Mouse (Mus musculus): ENCODE results near the gene Ppfibp2. TPM values are rescaled to one million over a fixed set of nuclear protein-coding genes. Genes with fewer than 3 reads are reported as not detected.

Ppfibp2 gene
- total RNA-seq, 1 experiment from 2014 or later: 14.3 TPM

DNA sequence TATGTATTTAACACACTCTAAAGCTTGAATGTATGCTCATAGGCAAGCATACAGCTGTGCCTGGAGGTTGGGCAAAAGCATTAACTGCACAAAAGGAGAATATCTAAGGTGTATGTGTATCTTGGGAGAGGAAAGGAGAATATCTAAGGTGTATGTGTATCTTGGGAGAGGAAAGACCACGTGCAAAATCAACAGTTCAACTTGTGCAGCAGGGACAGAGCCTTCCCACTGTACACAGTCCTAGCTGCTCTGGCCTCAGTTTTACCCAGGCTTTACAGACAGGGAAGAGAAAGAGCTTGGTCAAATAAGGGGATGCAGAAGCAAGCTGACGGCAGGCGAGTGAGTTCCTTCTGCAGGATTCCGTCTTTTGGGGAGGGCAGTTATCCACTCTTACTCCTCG lies 119.1 kb downstream of the Ppfibp2 start:
- ATAC-seq (replicated peaks in 1 of 2; ENCODE audit: insufficient read depth in 1 of 2, low FRiP score in 2 of 2, low TSS enrichment in 1 of 2, low read depth in 1 of 2, poor library complexity in 2 of 2, severe bottlenecking in 2 of 2): no peak

DNA sequence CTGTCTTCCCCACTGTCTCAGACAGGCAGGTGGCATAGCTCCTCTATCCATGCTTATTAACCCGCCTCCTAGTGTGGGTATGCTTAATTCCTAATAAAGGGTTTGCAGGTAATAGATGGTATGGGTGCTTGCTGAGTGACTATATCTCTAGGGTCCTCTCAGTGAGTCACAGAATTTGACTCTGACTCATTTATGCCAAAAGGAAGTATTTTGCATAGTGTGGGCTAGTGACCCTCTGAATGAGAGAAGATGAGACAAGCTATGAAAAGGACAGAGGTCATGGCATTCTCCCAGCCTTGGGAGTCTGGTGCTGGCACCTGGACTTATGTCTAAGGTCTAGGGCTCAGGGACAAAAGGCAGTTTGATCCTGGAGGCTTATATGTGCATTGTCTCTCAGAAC lies 125.8 kb downstream of the Ppfibp2 start:
- no peak for ATAC-seq (replicated peaks in 1 of 2; ENCODE audit: insufficient read depth in 1 of 2, low FRiP score in 2 of 2, low TSS enrichment in 1 of 2, low read depth in 1 of 2, poor library complexity in 2 of 2, severe bottlenecking in 2 of 2)

GRCm38 (mm10) chr7:107722536-107722935 lies 127.5 kb downstream of the Ppfibp2 start:
- no peak for ATAC-seq (replicated peaks in 1 of 2; ENCODE audit: insufficient read depth in 1 of 2, low FRiP score in 2 of 2, low TSS enrichment in 1 of 2, low read depth in 1 of 2, poor library complexity in 2 of 2, severe bottlenecking in 2 of 2)

DNA sequence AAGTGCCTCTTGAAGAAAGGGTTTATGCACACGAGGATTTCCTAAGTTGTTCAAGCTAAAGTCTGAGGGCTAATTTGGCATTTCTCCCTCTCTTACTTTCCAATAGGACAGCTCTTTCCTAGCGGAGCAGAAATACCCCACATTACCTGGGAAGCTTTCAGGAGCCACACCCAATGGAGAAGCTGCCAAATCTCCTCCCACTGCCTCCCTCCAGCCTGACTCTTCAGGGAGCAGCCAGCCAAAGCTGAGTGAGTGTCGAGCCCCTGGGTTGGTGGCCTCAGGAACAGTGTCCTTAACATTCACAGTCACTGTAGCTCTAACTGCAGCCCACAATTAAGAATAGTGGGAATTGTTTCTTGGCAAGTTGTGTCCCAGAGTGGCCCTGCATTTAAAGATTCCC lies 132.5 kb downstream of the Ppfibp2 start:
- ATAC-seq (replicated peaks in 1 of 2; ENCODE audit: insufficient read depth in 1 of 2, low FRiP score in 2 of 2, low TSS enrichment in 1 of 2, low read depth in 1 of 2, poor library complexity in 2 of 2, severe bottlenecking in 2 of 2): no peak

GRCm38 (mm10) chr7:107730587-107730986 lies 135.6 kb downstream of the Ppfibp2 start:
- ATAC-seq (replicated peaks in 1 of 2; ENCODE audit: insufficient read depth in 1 of 2, low FRiP score in 2 of 2, low TSS enrichment in 1 of 2, low read depth in 1 of 2, poor library complexity in 2 of 2, severe bottlenecking in 2 of 2): no peak

DNA sequence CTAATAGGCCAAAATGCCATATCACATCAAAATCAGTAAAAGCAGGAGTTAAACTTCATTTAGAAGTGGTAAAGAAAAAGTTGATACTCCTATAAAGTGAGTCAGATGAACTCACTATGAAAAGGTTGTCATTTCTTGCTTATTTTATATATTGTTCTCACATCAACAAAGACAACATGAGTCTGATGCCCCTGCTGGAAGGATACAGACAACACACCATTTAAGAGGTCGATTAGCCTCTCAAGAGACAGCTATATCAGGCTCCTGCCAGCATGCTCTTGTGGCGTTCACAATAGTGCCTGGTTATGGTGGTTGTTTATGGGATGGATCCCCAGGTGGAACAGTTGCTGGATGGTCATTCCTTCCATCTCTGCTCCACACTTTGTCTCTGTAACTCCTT lies 138.2 kb downstream of the Ppfibp2 start:
- no peak for ATAC-seq (replicated peaks in 1 of 2; ENCODE audit: insufficient read depth in 1 of 2, low FRiP score in 2 of 2, low TSS enrichment in 1 of 2, low read depth in 1 of 2, poor library complexity in 2 of 2, severe bottlenecking in 2 of 2)

GRCm38 (mm10) chr7:107738726-107739125 lies 143.7 kb downstream of the Ppfibp2 start:
- 0 out of 4 replicates have a peak, but pooled peaks of 1 of the 2 experiments have one; percentile 27 for ATAC-seq (replicated peaks in 1 of 2; ENCODE audit: insufficient read depth in 1 of 2, low FRiP score in 2 of 2, low TSS enrichment in 1 of 2, low read depth in 1 of 2, poor library complexity in 2 of 2, severe bottlenecking in 2 of 2)

- ATAC-seq (replicated peaks in 1 of 2; ENCODE audit: insufficient read depth in 1 of 2, low FRiP score in 2 of 2, low TSS enrichment in 1 of 2, low read depth in 1 of 2, poor library complexity in 2 of 2, severe bottlenecking in 2 of 2): no peak
These were observed 148.0 kb downstream of the Ppfibp2 start for GRCm38 (mm10) chr7:107742963-107743465.

- ATAC-seq (replicated peaks in 1 of 2; ENCODE audit: insufficient read depth in 1 of 2, low FRiP score in 2 of 2, low TSS enrichment in 1 of 2, low read depth in 1 of 2, poor library complexity in 2 of 2, severe bottlenecking in 2 of 2): no peak
These were observed 149.4 kb downstream of the Ppfibp2 start for GRCm38 (mm10) chr7:107744454-107744853.

- ATAC-seq (replicated peaks in 1 of 2; ENCODE audit: insufficient read depth in 1 of 2, low FRiP score in 2 of 2, low TSS enrichment in 1 of 2, low read depth in 1 of 2, poor library complexity in 2 of 2, severe bottlenecking in 2 of 2): no peak
These were observed 150.1 kb downstream of the Ppfibp2 start for GRCm38 (mm10) chr7:107745111-107745510.

- ATAC-seq (replicated peaks in 1 of 2; ENCODE audit: insufficient read depth in 1 of 2, low FRiP score in 2 of 2, low TSS enrichment in 1 of 2, low read depth in 1 of 2, poor library complexity in 2 of 2, severe bottlenecking in 2 of 2): no peak
These were observed 151.0 kb downstream of the Ppfibp2 start for GRCm38 (mm10) chr7:107746036-107746435.

DNA sequence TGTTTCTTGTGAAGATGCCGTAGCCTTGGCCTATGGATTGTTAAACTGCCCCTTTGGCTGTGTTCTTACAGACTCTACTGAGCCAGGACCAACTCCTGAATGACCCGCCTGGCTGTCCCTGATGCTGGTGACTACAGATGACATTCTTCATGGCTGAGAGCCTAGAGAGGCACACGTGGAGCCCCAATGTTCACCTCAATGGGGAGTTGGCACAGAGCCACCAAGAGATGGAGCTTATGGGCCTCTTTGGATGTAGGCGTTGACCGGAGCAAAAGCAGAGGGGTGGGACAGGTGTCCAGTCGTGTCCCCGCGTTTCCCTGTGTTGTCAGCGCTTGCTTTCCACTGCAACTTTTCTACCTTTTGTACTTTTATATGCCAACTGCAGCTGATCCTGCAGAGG lies 152.5 kb downstream of the Ppfibp2 start:
- ATAC-seq (replicated peaks in 1 of 2; ENCODE audit: insufficient read depth in 1 of 2, low FRiP score in 2 of 2, low TSS enrichment in 1 of 2, low read depth in 1 of 2, poor library complexity in 2 of 2, severe bottlenecking in 2 of 2): no peak

- ATAC-seq (replicated peaks in 1 of 2; ENCODE audit: insufficient read depth in 1 of 2, low FRiP score in 2 of 2, low TSS enrichment in 1 of 2, low read depth in 1 of 2, poor library complexity in 2 of 2, severe bottlenecking in 2 of 2): peak; percentile 53 to 63; a peak in 2 of 4 replicates
These were observed 152.9 kb downstream of the Ppfibp2 start for GRCm38 (mm10) chr7:107747954-107748353.

DNA sequence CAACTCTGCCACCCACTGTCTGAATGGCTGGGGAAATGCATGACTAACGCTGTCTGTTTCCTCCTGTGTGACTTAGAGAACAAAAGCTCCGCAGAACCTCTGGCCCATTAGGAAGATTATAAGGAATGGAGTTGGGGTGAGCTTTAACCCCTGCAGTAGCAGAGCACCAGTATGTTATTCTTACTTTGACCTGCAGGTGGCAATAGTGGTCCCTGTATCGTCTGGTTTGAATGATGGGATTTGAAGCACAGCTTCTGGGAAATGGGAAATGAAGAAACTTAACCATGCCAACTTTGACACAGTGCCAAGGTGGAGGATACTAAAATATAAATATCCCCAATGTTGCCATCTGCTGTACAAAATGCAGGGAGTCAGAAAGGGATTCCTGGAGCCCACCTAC lies 154.3 kb downstream of the Ppfibp2 start:
- peak; percentile 60 to 71; a peak in 2 of 4 replicates for ATAC-seq (replicated peaks in 1 of 2; ENCODE audit: insufficient read depth in 1 of 2, low FRiP score in 2 of 2, low TSS enrichment in 1 of 2, low read depth in 1 of 2, poor library complexity in 2 of 2, severe bottlenecking in 2 of 2)

DNA sequence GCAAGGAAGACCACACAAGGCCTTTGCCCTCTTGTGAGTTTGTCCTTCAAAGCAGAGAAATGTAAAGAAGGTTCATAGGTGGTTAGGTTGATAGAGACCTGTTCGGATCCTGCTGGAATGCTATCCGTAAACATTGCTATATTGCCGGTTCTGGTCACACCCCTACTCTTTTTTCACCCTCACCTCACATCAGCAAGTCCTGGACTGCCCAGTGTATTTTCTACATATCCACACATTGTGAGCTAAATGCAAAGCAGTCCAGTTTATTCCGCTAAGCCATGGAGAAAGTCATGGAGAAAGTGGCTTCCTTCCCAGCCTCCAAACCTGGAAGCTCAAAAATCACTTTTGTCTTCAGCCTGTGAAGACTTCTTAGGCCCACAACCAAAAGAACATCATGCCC lies 154.7 kb downstream of the Ppfibp2 start:
- ATAC-seq (replicated peaks in 1 of 2; ENCODE audit: insufficient read depth in 1 of 2, low FRiP score in 2 of 2, low TSS enrichment in 1 of 2, low read depth in 1 of 2, poor library complexity in 2 of 2, severe bottlenecking in 2 of 2): no peak

DNA sequence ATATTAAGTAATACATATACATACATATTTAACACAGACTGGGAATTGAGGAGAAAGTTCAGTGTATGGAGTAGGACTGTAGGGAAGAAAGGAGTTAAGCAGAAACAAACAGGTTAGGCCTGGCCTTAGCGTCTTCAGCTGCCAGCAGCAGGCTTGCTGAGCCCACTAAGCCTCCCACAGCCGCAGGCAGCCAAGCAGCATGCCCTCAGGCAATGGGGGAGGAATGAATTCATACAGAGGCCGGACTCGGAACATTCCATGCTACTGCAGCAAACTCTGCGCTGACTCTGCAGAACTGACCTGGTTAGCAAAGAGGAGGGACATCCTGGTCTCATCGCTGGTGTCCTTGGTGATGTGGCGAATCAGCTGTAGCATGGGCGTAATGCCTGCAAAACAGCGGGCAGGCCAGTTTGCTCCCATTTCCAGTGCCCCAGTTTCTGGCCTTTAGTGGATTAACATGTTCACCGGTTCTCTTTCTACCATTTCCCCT lies 157.1 kb downstream of the Ppfibp2 start:
- no peak for ATAC-seq (replicated peaks in 1 of 2; ENCODE audit: insufficient read depth in 1 of 2, low FRiP score in 2 of 2, low TSS enrichment in 1 of 2, low read depth in 1 of 2, poor library complexity in 2 of 2, severe bottlenecking in 2 of 2)

GRCm38 (mm10) chr7:107755905-107756304 lies 160.9 kb downstream of the Ppfibp2 start:
- ATAC-seq (replicated peaks in 1 of 2; ENCODE audit: insufficient read depth in 1 of 2, low FRiP score in 2 of 2, low TSS enrichment in 1 of 2, low read depth in 1 of 2, poor library complexity in 2 of 2, severe bottlenecking in 2 of 2): no peak

DNA sequence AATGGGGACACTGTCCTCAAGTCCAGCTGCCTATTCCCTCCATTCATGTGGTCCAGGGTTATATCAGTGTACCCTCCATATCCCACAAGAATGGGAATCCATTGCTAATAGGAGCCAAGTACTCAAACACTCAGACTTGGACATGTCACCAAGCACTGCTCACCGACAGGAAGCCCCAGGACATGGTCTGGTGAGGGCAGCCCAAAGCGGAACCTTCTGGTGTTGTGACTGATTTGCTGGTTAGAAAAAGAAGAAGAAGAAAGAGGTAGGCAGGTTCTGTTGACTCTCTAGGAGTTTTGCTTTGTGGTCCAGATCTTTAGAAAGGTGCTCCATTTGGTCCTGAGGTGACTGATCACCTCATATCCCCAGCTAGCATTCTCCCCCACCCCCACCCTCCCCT lies 161.7 kb downstream of the Ppfibp2 start:
- peak; percentile 48 to 63; a peak in 2 of 4 replicates for ATAC-seq (replicated peaks in 1 of 2; ENCODE audit: insufficient read depth in 1 of 2, low FRiP score in 2 of 2, low TSS enrichment in 1 of 2, low read depth in 1 of 2, poor library complexity in 2 of 2, severe bottlenecking in 2 of 2)

GRCm38 (mm10) chr7:107757308-107758151 lies 162.5 kb downstream of the Ppfibp2 start, which contains the start of gene Cyb5r2:
TSS of gene Cyb5r2 (minus strand) at chr7:107758032.
- ATAC-seq (replicated peaks in 1 of 2; ENCODE audit: insufficient read depth in 1 of 2, low FRiP score in 2 of 2, low TSS enrichment in 1 of 2, low read depth in 1 of 2, poor library complexity in 2 of 2, severe bottlenecking in 2 of 2): peak; percentile 55 to 64

Data from hematopoietic stem cell, adult 5-6 weeks (primary cell).